Mouse (Mus musculus) adrenal gland, postnatal 4 days (tissue): ENCODE results near the gene Col6a2. TPM values are rescaled to one million over a fixed set of nuclear protein-coding genes. Genes with fewer than 3 reads are reported as not detected.

Experiments
- DNase-seq, 2 experiments: peaks; one replicate each; pipeline ENCODE4 v3.0.0; 2021 to 2022; ENCODE audit warnings: low spot score in 2 of 2, mixed read lengths in 2 of 2
- long read RNA-seq, 2 experiments: library from polyadenylated mRNA; stranded (forward); transcript quantifications; one replicate each; pipeline ENCODE4 v2.0.0; 2021
- total RNA-seq, 2 experiments: library from RNA; stranded (reverse); gene quantifications; 2 replicates each; pipeline ENCODE4 v1.2.3; 2021

Gene Col6a2
- 100 to 1,000 TPM; 175 to 182 TPM for total RNA-seq
- long read RNA-seq, experiment 1, full-length matches to known transcripts, result 25 of 70 reads
- long read RNA-seq, experiment 1, partial matches to known transcripts, result 30 of 70 reads
- long read RNA-seq, experiment 1, other reads (novel, unspliced or antisense), result 15 of 70 reads
- long read RNA-seq, experiment 2, full-length matches to known transcripts, result 75 of 145 reads
- long read RNA-seq, experiment 2, partial matches to known transcripts, result 56 of 145 reads
- long read RNA-seq, experiment 2, other reads (novel, unspliced or antisense), result 14 of 145 reads

DNA sequence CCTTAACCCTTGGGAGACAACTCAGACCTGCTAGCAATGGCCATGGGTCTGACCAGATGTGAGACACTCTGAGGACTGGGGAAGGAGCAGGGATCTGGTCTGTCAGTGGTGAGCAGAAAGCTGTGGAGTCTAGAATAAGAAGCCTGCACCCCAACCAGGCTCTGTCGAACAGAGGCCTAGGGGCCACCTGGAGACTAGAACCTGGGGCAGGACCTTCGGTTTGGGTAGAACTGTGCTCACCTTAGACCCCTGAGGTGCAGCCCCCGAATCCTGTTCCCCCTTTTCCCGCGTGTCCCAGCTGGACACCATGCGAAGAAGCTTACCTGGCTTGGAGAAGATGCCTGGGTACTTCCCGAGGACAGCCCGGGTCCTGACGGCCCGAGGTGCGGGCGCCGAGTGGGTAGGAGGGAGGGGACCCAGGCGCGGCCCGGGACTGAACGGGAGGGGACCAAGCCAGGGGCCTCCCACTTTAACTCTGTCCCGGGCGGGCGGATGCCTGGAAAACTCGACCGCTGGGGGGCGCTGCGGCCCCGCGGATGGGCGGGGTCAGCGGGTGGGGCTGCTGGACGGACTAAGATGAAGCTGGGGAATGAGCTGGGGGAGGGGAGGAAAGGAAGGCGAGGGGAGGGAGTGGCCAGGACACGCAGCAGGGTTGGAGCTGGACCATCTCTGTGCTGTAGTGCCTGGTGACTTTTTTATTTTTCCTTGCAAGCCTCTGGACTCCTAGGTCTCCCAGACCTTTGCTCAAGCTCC lies at the start of gene Col6a2:
TSS of gene Col6a2 (minus strand) at position 703 of the 753 bp plus-strand sequence.
- peak; percentile 75 to 84 for DNase-seq

DNA sequence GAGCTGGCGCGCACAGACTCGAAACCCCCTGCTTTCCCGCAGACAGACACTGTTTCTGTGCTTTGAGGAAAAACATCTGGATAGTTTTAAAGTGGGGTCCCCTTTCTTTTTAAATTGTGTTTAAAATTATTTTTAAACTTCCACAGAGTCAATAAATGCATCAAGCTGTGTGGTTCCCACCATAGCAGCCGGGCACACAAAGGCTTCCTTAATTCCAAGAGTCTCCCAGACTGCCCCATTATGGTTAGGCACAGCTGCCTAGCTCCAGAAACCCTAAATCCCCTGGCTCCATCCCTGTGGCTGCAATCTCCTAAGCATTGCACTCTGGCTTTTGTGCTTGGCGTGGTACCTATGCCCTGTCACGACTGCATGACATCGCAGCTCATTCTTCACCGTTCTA lies 48.5 kb upstream of the Col6a2 start:
- DNase-seq, result no peak

DNA sequence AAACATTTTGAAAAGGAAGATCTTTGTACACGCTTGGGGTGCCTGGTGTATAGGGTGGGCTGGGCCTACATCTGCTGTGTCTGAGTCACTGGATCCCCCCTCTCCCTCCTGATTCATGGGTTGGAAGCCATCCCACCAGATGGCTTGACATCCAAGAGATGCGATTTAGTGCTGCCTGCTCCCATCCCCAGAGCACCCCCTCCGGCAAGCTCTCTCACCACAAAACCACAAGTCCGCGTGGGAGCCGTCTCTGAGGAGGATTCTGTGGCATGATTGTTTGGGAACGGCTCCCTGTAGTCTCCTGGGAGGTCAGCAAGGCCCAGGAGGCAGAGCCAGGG lies 45.5 kb upstream of the Col6a2 start:
- peak in 1 of 2 experiments; percentile 3 for DNase-seq

DNA sequence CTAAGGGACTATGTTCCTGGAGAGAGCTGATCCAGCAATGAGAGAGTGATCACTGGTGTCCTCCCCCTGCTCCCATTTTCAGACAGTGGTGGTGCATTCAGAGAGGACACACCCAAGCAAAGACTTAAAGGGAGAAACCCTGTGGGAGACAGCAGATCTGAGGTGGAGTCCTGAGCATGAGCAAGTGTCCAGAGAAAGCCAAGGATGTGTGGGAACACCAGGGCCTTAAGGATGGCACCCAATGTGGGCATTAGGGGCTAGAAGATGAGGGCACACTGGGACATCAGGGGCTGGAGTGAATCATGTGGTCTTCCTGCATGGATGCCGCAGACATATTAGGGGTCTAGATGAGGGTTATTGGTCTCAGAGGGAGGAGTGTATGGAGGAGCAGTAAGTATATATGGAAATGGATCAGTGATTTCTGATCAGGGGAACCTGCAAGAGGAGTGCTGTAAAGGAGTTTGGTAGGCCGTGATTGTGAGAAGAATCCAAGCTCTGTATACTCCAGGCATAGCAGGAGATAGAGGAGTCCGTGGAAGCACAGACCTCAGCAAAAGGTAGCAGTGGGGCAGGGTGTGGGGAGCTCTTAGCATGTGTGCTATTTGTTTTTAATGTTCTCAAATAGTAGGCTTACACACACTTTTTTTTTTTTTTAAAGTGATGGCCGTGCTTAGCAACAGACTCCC lies 45.0 kb upstream of the Col6a2 start:
- DNase-seq, result no peak

DNA sequence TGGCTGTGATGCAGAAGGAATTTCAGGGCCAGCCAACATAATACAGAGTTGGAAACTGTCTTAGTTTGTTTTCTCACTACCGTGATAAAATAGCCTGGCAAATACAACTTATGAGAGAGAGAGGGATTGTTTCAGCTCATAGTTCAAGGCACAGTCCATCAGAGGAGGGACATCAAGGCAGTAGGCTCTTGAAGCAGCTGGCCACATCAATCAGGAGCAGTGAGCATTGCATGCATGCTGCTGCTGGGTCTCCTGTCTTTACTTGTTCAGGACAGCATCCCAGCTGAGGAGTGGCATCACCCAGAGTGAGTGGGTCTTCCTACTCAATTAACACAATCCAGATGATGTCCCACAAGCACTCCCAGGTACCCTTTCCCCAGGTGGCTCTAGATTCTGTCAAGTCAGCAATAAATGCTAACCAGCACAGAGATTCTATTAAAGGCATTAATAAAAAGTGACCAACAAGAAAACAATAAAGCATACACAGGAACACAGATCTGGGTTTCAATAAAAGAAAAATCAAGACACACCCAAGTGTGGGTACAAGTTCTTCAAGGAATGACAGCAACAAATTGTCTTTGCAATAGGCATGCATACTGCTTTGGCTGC lies 43.9 kb upstream of the Col6a2 start:
- DNase-seq, result no peak

DNA sequence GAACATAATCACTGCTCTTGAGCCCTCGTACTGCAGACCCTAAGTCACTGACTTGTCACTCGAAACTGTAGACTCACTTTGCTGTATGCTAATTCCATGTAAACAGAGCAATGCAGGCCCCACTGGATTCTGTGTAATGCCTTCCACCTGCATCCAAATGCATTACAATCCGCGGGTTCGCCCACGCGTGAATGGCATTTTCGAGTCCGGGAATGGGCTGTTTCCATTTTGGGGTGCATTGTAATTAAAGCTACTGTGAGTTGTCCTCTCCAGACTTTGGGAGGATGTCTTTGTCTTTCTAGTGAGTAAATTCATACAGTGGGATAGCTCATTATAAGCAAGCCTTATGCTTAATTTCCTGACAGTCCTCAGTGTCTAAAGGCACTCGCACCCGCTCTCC lies 42.1 kb upstream of the Col6a2 start:
- peak in 1 of 2 experiments; percentile 1 for DNase-seq

DNA sequence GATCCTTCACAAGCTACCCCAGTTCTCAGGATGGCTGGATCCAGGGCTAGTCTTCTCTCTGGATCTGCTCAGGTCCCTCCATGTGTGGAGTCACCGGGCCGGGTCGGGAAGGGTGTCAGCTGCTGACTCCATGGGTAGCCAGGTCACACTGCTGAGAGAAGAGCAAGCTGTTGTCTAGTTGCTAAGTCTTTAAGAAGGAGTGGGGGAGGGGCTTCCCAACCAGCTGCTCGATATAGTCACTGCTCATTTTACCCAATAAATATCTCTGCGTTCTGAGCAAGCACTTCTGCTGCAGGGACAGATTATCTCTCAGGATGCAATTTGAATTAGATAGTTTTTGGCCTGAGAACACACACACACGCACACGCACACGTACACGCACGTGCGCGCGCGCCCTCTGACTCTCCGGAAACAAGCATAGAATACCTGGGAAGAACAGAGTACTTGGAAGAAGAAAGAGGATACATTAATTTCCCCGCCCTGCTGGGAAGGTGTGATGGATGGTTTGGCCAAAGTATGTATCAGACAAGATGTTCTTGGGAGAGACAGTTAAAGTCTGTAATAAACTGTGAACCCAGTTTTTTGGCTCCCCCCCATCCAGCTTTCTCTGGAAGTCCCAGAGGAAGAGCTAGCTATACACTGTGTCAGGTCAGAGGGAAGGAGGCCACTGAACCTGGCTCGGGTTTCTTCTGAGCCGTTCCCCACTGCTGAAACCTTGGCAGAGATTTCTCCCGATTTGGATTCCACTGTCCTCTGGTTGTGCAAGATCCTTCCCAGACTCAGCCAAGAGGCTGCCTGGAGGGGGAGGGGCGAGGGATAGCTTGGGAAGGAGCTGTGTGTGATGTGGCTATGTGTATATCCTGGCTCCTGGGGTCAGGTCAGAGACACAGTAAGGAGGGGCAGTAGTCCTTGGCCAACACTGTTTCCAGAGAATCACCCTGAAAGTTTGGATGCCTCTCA lies 41.0 kb upstream of the Col6a2 start:
- DNase-seq, result peak in 1 of 2 experiments; percentile 27

DNA sequence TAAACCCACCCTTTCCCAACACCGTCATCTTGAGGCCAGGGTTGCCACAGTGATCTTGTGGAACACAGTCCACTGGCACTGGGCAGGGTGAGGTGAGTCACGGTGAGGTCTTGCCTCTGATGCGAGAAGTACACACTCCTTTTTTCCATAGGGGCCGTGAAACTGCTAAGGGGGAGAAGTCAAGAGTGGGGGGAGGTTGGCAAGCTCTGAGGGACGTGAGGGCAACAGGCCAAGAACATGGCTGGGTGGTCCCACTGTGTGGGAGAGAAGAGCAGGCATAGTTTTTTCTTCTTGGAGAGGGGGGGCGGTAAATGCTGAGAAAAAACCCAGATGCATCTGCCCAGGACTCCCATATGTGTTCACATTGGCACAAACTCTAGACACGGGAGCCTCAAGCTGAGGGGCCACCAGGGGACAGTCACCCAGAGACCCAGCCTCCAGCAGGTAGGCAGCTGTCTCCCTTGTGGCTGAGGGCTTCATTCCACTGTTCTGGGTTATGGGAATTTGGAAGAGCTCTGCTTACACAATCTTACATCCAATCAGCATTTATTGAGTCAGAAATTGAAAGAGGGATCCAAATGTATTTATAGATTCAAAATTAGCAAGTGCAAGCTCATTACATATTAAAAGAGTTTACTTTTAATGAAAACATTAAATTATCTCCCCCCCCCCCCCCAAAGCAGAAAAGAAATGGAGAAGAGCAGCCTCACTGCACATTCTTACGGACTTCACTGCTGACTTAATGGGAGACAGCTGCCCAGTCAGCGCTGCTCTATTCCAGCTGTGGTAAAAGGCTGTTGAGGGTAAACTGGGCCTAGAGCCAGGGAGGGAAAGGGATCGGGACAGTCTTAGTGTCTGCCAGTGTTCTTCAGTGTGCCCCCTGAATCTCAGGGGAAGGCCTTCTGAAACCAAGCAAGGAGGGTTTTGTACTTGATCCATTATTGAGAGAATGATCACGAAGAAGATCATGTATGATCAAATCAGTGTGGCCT lies 30.2 kb upstream of the Col6a2 start:
- no peak for DNase-seq

DNA sequence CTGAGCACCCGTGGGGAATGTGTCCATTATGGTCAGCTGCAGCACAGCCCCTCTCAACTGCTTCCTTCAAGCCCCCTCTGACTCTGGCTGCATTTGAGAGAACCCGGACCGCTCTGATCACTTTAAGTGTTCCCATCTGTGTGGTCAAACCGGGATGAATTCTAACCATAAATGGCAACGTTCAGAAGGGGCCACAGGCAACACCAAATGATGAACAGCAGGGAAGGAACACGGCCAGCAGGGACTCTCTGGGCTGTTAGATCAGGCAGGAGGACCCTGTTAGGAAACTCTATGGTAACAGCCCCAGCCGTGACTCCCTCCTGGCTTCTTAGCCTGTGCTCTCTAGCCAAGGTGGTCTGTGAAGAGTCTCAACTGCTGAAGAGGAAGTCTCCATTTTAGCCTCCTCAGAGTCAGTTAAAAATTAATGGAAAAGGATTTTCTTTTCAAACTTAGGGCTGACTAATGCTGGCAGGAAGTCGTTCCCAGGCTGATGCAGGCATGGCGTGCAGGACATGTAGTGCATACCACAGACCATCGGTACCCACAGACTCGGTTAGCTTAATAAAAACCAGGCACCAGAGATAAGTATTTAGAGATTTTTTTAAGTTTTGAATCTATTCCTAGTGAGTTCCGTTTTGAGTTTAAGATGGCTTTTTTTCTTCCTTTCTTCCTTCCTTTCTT lies 27.4 kb upstream of the Col6a2 start:
- DNase-seq, result no peak

DNA sequence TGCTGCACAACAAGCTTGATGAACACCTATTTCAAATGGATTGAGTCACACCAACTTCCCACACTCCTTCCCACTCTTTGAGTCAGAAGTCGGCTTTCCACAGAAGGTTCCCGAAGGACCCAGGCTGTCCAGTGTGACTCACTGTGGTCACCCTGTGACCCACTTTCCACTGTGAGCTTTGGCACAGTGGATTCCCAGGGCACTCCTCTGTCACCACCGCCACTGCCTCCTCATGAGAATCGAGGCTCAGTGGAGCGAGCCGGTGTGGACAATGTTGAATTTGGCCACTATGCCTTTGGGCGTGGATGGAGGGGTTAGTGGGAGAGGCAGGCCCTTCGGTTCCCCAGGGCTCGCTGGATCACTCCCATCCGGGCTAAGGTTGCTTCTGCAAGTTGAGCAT lies 25.3 kb upstream of the Col6a2 start:
- DNase-seq, result no peak

DNA sequence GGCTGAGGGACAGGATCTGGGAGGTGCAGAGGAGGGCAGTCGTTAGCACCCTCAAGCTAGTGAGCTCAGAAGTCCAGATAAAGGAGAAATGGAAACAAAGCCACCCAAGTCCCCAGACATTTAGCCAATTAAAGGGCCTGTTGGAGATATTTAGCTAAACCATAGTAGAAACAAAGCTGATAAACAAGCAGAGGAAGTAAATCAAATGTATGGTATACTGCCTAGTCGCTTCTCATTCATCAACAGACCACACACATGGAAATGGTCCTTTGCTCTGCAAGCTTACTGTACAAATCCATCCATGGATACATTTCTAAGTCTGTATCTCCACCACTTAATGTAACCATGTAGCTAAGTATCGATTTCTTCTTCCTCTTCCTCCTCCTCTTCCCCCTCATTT lies 24.0 kb upstream of the Col6a2 start:
- no peak for DNase-seq

DNA sequence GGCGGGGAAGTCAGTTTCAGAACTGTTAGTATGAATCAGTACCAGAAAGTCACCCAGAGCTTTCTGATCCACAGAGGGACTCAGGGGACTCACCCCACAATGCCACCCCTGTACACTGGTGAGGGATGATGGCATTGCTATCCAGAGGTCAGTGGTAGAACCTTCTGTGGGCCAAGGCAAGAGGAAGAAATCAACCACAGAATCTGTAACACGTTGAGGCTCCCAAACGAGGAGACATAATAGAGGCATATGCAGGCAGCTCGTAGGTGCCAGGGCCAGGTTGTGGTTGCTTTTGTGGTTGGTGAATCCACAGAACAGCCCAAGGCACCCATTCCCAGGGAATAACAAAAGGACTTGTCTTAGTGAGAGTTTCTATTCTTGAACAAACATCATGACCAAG lies 22.3 kb upstream of the Col6a2 start:
- no peak for DNase-seq

DNA sequence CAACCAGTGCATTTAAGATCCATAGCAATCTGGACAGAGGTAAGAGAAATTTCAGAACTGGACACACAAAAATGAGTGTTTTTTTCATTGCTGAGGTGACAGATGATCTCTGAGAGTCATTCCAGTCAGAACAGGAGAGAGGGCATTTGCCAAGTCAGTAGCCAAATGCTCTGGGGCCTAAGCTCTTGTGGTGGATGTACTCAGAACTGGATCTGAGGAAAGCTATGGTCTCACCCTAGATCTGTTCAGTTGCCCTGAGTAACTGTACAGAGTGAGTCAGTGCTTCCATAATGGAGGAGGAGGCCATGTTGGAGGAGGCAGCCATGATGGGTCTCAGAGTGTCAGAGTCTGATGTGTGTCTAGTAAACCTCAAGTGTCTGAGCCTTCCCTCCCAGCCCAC lies 21.6 kb upstream of the Col6a2 start:
- DNase-seq, result no peak

DNA sequence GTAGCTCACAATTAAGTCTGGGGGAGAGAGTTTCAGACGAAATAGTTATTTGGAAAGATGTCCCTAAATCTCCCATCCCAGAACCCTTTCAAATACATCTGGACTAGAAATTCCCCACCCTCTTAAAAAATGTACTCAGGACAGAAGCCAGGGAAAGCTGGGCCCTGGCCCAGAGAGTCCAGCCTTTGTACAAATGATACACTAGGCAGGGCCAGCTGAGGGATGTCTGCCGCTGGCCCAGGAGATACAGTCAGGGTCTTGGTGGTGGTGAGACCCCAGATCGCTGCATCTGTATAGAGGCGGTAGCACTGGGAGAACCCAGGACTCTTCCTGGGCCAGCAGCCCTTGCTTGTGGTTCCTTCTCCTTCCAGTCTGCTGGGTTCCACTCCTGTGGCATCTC lies 20.6 kb upstream of the Col6a2 start:
- DNase-seq, result no peak

DNA sequence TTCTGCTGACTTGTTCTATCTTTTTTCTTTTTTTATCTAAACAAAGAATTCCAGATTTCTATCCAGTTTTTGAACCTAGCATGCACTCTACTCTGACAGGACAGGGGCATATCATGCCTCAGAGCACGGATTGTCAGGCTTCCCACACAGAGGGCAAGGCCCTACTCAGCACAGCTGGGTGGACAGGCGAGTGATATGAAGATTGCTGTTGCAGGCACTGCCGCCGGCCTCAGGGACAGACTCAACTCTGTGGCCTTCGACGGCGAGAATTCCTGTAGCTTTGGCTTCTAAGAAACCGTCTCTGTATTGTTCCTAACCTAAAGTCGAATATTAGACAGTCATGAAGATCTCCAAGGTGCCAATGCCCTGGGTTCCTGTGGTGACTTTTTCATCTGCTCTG lies 20.0 kb upstream of the Col6a2 start:
- no peak for DNase-seq

DNA sequence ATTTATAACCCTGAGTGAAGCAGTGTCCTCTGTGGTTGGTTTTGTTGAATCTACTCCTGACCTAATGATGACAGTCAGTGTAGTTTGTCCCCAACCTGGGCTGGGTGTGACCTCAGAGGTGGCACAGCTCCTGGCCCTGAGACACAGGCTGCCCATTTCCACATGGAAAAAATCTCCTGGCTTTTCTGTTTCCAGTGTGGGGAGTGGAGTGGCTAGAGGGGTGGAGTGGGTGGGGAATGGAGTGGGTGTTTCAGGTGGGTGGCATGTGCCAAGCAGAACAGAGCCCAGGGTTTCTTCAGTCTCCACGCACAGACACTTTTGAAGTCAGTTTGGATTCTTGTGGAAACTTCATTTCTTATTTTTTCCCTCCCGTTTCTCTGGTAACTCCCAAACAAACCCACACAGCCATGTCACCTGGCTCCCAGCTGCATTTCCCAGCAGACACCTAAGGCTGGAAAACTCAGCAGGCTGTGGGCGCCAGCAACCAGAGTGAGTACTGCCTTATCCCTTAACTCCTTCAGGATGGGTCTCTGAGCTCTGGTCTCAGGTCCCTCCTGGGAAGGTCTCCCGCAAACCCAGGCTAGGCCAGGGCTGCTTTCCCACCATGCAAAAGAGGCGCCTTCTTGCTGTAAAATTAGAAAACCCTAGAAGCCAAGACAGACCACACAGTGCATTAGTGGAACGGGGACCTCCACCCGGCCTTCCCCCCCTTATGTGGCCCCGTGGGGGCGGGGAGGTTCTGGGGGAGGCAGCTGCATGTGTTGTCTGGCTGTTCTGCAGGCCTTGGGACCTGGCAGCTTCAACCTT lies 19.4 kb upstream of the Col6a2 start:
- DNase-seq, result no peak

DNA sequence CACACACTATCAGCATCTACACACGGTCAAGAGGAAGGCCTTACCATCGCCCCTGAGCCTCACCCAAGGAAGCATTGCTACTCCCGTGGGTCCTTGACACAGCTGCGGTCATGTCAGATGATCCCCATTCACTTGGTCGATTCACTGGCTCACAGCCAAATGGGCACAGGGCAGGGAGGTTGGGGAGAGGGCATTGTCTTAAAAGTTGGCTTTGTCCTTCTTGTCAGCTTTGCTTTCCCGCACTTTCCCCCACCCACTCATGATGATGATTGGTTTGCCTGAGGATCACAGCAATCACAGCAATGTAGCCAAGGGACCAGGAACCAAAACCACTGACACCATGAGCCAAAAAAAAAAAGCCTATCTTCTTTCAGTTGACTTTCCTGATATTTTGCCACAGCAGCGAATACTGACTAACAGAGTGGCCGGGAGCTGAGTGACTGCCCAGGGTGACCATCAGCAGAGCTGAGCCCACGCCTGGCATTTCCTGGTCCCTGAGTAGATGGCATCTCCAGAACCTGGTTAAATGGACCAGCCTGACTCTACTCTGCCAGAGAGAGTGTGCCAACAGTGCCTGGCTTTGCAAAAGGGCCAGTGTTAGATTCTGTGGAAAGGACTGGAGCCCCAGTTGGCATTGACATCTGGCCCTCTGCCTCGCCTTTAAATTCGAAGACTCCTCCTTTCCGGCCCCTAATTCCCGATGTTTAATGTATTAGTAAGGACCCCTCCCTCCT lies 18.6 kb upstream of the Col6a2 start:
- no peak for DNase-seq
